Mouse (Mus musculus): Measurements from ENCODE around the gene Olfr1475. TPM values are rescaled to one million over a fixed set of nuclear protein-coding genes. Genes with fewer than 3 reads are reported as not detected.
"Not testable (repeated sequence)": the region's sequence is repeated elsewhere in the genome, so short reads cannot be mapped to it uniquely, and the experiment has no call there.

The Olfr1475 gene
- total RNA-seq (2021) = not detected
- long read RNA-seq, experiment 1 = 0 reads
- long read RNA-seq, experiment 2 = 0 reads

DNA sequence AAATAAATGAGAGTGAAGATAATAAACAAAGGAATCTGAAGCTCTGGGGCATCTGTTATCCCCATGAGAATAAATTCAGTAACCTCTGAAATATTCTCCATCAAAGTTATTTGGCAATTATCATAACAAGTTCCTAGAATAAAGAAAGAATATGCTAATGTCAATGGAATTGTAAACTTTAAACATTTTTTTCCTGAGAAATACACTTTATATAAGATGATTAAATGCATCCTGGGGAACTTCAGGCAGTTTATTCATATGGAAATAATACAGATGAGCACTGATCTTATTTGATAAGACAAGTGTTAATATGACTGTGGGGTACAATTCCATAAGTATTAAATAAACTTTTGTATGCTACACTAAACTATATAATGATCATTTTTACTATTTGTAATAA, at the start of gene Olfr1475:
Olfr1475 (minus strand) TSS at position 101 of the 400 bp plus-strand sequence.
- no peak for DNase-seq

DNA sequence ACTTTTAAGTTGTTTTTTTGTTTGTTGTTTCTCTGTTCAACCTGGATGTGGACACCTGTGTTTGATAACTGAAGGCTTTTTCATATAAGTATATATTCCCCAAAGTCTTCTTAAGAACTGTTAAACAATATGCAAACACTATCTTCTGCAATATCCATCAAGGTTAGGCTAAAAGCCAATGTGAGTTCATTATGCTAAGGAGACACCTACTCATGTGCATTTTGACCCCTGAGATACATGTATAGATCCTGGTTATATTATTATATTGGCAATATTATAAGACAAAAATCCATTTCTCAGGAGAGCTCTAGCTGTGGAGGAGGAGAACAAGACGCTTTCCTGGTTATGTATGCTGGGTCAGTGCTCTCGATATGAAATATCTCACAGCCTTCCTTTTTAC, 47.6 kb upstream of the Olfr1475 start, which contains the start of gene Olfr1480:
Olfr1480 (plus strand) TSS at position 301 of the 400 bp plus-strand sequence.
- no peak for DNase-seq

DNA sequence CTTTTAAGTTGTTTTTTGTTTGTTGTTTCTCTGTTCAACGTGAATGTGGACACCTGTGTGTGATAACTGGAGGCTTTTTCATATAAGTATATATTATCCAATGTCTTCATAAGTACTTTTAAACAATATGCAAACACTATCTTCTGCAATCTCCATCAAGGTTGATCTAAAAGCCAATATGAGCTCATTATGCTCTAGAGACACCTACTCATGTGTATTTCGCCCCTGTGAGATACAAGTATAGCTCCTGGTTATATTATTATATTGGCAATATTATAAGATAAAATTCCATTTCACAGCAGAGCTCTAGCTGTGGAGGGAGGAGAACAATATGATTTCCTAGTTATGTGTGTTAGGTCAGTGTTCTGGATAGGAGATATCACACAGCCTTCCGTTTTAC, 20.2 kb upstream of the Olfr1475 start, which contains the start of gene Olfr1477:
Olfr1477 (plus strand) TSS at position 301 of the 400 bp plus-strand sequence.
- no peak for DNase-seq

DNA sequence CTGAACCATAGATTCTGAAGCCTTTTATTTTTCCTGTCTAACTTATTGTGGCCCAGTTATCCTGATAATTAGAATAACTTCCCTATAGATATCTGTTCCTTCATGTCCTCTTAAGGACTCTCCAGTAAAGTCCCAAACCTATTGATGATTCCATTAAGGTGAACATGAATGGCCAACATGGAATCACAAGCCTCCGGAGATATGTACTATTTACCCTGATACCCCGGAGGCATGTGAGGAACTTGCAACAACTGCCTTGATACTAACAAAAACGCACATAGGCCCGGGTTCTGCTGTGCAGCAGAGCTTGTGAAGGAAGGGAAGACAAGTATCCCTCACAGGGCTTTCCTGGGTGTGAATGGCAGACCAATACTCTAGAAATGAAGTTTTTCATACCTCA, 10.7 kb downstream of the Olfr1475 start, which contains the start of gene Olfr1474:
Olfr1474 (plus strand) TSS at position 301 of the 400 bp plus-strand sequence.
- DNase-seq = not testable (repeated sequence)

DNA sequence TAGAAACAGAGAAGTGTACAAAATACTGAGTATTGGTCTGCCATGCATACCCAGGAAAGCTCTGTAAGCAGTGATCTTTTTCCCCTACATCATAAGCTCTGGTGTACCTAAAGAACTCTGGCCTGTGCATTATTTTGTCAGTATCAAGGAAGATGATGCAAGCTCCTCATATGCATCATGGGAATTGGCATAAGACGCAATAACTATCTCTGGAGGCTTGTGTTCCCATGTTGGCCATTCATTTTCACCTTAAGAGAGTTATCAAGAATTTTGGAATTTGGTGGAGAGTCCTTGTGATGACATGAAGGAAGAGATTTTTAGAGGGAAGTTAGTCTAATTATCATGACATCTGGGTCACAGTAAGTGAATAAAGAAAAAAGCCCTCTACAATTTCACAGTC, 24.0 kb downstream of the Olfr1475 start, which contains the start of gene Olfr1472:
Olfr1472 (minus strand) TSS at position 101 of the 400 bp plus-strand sequence.
- DNase-seq = no peak

DNA sequence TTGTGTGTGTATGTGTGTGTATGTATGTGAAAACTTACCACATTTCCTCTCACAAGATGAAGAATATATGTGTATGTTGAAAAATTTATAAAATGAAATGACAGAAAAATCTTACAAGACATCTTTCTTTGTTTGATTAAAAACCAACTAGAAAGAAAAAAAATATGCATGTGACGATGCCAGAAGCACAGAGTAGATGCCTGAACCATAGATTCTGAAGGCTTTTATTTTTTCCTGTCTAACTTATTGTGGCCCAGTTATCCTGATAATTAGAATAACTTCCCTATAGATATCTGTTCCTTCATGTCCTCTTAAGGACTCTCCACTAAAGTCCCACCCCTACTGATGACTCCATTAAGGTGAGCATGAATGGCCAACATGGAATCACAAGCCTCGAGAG, 36.9 kb downstream of the Olfr1475 start, which contains the start of gene Olfr1471:
Olfr1471 (plus strand) TSS at position 301 of the 400 bp plus-strand sequence.
- not testable (repeated sequence) for DNase-seq

Other genes with a start within 250 kb of the Olfr1475 start
- not detected for gene Olfr1463, start 248.9 kb downstream of the Olfr1475 start, total RNA-seq (2021)
- not detected for gene Olfr1465, start 164.7 kb downstream of the Olfr1475 start, total RNA-seq (2021)
- gene Olfr1466, start 141.3 kb downstream of the Olfr1475 start, total RNA-seq (2021) = not detected
- gene Olfr1467, start 118.0 kb downstream of the Olfr1475 start, total RNA-seq (2021) = not detected
- not detected for gene Olfr1469, start 72.3 kb downstream of the Olfr1475 start, total RNA-seq (2021)
- gene Olfr1471, start 36.8 kb downstream of the Olfr1475 start, total RNA-seq (2021) = not detected
- not detected for gene Olfr1472, start 24.1 kb downstream of the Olfr1475 start, total RNA-seq (2021)
- not detected for gene Olfr1474, start 10.6 kb downstream of the Olfr1475 start, total RNA-seq (2021)
- not detected for gene Olfr1477, start 20.4 kb upstream of the Olfr1475 start, total RNA-seq (2021)
- gene Olfr1480, start 47.7 kb upstream of the Olfr1475 start, total RNA-seq (2021) = not detected
- gene Olfr1484, start 103.3 kb upstream of the Olfr1475 start, total RNA-seq (2021) = not detected
- gene Olfr1487, start 137.2 kb upstream of the Olfr1475 start, total RNA-seq (2021) = not detected
- not detected for gene Olfr1489, start 151.4 kb upstream of the Olfr1475 start, total RNA-seq (2021)
- not detected for gene Olfr1490, start 170.9 kb upstream of the Olfr1475 start, total RNA-seq (2021)
- not detected for gene Olfr1491, start 217.1 kb upstream of the Olfr1475 start, total RNA-seq (2021)
- not detected for gene Olfr1493-ps1, start 243.1 kb upstream of the Olfr1475 start, total RNA-seq (2021)

Measured in gastrocnemius, postnatal 10 days (tissue).